Mouse (Mus musculus) brain, adult 10 weeks (tissue): ENCODE measurements around the gene Katnb1. TPM values are rescaled to one million over a fixed set of nuclear protein-coding genes. Genes with fewer than 3 reads are reported as not detected.

Experiments
- polyA plus RNA-seq: library from polyadenylated mRNA; stranded (reverse); fragments of 350-450 nt; fragmentation: Illumina TruSeq; extraction: RNeasy Lipid Tissue Mini Kit (QIAGEN cat#74804); gene quantifications from one replicate; pipeline ENCODE4 v1.2.3, GENCODE M21; 2015; ENCODE audit warnings: low read depth, low replicate concordance

Gene Katnb1
- 26.7 TPM for polyA plus RNA-seq

DNA sequence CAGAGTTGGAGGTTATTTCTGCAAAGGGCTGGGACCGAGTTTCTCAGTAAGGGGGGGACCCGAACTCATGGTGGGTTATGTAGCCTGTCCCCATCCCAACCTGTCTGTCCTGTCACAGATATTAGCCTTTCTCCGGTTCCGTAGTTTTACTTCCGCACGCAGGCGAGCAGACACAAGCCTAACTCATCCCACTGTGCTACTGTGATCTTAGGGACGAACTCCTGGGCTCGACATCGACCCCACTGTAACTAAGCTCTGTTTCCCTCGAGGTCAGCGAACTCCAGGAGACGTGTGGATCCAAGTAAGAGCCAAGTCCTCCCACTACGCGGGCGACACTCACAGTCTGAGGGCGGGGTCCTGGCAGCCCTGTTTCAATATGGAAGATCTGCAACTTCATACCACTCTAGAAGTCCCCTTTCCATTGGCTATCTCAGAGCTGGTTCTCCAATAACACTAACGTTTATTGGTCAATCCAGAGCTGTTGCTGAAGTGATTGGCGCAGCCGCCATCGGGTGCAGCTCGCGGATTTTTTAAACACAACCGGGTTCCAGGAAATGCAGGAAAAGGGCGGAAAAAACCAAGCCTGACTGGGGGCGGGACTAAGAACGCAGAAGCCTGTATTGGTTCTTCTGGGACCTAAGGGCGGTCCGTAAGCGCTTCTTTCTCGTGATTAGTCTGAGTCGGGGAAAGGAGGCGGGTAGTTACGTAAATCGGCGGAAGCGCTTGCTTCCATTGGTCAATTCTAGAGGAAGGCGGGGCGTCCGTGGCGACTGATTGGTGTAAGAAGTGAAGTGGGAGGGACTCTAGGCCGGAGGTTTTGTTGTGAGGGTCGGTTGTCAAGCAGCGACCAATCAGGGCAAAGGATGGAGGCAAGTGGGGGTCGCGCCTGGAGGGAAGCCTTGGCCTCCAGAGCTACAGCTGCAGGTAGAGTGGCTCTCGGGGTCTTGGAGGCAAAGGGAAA is at the start of gene Katnb1:
Gene Katnb1, plus strand, starts transcription at position 806 of the 961 bp plus-strand sequence.

DNA sequence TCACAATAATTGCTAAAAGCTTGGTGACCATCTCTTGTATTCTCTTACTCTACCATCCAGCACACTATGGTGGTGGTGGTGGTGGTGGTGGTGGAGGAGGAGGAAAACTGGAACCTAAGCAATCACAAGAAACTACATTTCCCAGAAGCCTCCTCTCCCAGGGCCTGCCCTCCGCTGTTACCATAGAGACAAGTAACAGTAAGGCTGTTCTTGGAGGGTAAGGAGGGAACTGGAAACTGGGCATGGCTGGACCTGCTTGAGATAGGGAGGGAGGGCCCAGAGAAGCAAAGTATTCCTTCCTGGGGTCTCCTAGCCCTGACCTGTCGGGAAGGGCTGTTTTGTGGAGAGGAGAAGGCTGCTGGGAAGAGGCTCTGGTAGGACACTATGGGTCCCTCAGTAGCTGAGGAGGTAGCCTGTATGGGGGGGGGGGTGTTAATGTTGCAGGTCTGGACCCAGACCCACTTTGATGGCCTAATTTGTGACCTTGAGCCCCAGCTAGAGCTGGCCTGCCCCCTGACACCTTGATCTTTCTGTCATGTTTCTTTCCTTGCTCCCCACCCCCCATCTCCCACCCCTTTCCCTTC is 26.0 kb upstream of the Katnb1 start, which contains the start of gene Drc7:
Gene Drc7, plus strand, starts transcription at position 177 of the 584 bp plus-strand sequence.

Other genes with a start within 250 kb of the Katnb1 start
- 115 TPM for gene Coq9, start 242.9 kb upstream of the Katnb1 start, polyA plus RNA-seq
- 46.5 TPM for gene Ciapin1, start 242.8 kb upstream of the Katnb1 start, polyA plus RNA-seq
- gene Polr2c, start 223.7 kb upstream of the Katnb1 start, polyA plus RNA-seq: 98.0 TPM
- 18.5 TPM for gene Dok4, start 204.9 kb upstream of the Katnb1 start, polyA plus RNA-seq
- gene Ccdc102a, start 163.1 kb upstream of the Katnb1 start, polyA plus RNA-seq: 1.2 TPM
- not detected for gene Adgrg5, start 157.5 kb upstream of the Katnb1 start, polyA plus RNA-seq
- 55.9 TPM for gene Adgrg1, start 106.4 kb upstream of the Katnb1 start, polyA plus RNA-seq
- gene Adgrg3, start 63.5 kb upstream of the Katnb1 start, polyA plus RNA-seq: not detected
- gene Drc7, start 26.1 kb upstream of the Katnb1 start, polyA plus RNA-seq: 3.8 TPM
- gene Kifc3, start 121.6 kb downstream of the Katnb1 start, polyA plus RNA-seq: 34.2 TPM
- 0.21 TPM for gene Cngb1, start 225.4 kb downstream of the Katnb1 start, polyA plus RNA-seq
- not detected for gene Tepp, start 229.4 kb downstream of the Katnb1 start, polyA plus RNA-seq